Mouse (Mus musculus) liver, embryonic 14.5 days (tissue): ENCODE measurements around the gene Scnn1g.

ENCODE experiments used
- CTCF ChIP-seq: IDR thresholded peaks from 2 replicates; pipeline ENCODE4 v1.5.1; 2016; ENCODE audit warnings: antibody characterized with exemption, low read depth, control low read depth
- EP300 ChIP-seq: IDR thresholded peaks from 2 replicates; pipeline ENCODE4 v1.6.1; 2016; ENCODE audit warnings: antibody characterized with exemption, low read depth

GRCm38 (mm10) chr7:121778980-121779379 is 44.7 kb downstream of the Scnn1g start:
- TF ChIP-seq CTCF (no peak), EP300 (no peak)
